Mouse (Mus musculus) layer of hippocampus, adult 9-10 months (tissue): Measurements from ENCODE around the gene Mdc1.

Source experiments
- DNase-seq: peaks from one replicate; pipeline ENCODE4 v3.0.0; 2022; ENCODE audit warnings: low spot score

Mdc1 gene

DNA sequence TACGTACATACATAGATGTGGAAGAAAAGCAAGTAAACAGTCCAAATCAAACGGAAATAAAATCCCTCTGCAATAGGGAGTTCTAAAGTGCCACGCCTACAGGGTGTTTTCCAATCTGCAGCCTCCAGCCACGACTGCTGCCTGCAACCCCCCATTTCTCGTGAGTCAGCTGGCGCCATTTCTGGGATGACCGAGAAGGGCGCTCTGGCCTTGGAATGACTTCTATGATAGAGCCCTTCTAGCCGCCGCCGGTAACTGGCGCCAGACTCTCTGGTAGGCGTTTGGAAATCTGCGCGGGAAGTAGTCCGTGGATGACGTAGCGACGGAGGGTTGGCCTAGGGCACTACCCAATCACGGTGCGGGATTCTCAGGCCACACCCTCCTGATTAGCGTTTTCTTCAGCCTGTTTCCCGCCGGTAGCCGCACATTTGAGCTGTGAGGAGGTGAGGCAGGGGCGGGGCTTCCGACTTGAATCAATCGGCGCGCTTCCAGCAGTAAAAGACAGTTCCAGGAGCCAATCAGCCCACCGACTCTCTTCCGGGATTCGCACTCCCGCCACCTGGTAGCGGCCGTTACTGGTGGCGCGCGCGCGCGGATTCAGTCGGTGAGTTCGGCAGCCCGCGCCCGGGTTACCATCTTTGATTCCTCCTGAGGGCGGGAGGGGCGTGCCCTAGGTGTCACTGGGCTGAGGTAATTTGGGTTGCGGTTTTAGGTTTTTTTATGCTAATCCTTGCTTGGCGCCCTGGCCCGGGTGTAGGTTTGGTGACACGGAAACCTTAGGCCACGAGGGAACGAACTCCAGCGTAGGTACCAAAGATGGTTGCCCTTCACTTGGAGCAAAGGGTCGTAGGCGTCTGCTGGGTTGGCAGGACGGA is at the start of gene Mdc1:
Gene Mdc1, plus strand, starts transcription at position 440 of the 875 bp plus-strand sequence.
- DNase-seq: peak; percentile 99

DNA sequence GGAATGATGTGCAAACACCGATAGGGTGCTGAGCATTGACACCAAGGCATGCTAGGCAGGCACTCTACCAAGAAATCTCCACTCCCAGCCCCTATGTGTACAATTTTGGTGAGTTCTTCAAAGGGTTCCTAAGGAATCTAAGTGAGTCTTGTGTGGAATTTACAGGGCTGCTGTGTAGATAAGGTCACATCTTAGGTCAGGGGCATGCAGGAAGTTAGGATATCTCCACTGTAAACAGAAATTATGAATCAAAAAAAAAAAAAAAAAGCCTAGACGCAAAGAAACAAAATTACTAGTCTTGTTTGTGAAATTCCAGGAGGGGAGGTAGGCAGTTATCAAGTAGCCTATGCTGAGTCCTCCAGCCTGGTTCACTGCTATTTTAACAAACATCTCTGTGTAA is 48.5 kb upstream of the Mdc1 start:
- no peak for DNase-seq

DNA sequence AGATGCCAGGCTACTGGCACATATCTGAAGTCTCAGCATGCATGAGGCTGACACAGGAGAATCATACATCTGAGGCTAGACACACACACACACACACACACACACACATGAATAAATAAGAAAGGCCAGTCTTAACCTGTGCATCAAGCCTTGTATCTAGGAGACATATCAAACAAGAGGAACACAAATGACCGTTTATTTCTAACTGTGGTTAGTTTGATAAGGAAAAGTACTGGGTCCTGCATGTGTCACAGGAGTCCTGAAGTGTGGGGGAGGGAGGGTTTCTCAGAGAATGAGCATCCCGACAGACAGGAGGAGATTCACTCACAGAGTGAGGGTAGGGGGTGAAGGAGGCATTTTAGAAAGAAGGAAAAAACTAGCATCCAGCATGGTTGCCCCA is 46.2 kb upstream of the Mdc1 start:
- no peak for DNase-seq

DNA sequence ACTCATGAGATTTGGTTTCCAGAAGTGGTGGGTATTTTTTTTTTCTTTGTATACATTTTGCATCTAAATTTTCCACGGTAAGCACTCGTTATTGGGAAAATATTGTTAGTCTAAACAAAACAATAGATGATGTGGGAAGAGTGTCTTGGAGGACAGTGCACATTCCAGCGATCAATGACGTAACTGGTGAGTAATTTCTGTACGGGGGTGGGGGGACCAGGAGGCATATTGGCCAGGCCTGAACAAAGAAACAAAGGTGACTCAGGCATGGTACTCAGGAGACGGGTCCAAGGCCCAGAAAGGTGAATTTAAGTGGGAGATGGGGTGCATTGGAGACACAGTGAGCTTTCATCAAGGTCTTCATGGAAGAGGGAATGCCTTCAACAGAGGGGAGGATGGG is 45.7 kb upstream of the Mdc1 start:
- no peak for DNase-seq

DNA sequence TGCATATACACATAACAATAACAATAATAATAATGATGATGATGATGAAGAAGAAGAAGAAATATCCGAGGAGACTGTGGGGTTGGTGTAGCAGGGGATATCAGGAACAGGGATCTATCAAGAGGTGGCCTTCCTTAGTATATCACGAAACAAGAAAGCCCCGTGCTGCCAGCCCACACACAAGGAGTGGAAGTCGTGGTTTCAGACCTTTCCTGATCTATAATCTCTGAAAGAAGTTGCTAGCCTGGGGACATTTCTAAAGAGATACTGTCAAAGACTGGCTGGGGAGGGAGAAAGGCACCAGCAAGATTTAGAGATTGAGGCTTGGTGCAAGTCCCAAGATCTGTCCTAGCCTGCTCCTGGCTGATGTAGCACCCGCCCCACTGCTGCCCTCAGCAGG is 44.5 kb upstream of the Mdc1 start:
- no peak for DNase-seq

DNA sequence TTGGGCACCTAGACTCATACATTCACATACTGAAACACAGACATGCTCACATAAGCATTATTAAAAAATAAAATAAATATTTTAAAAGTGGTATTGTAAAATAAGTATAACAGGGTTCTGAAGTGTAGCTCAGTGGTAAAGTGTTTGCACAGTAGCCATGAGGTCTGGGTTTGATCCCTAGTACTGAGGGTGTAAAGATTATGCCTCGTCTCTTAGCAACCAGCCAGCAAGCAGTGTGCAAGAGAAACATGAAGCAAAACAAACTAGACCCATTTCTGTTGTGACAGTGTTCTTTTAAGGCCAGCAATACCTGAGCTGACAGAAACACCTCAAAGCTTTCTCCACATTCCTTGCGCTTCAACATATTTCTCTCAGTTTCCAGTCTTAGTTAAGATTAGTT is 40.4 kb upstream of the Mdc1 start:
- no peak for DNase-seq

DNA sequence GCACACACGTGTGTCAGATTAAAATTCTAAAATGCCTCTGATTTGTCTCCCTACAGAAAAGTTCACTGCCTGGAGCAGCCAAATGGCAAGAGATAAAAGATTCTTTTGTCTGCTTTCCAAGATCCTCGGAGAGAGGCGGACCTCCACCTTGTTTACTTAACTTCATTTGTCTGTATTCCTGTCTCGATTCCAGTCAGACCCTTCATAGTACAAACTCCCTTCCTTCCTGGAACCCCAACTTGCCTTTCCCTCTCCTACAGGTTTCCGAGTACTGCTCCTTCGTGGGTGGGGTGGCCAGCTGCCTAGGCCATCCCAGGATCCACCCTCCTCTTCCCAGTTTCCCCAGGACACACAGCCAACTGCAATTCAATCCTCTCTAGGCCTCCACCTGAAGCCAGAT is 38.3 kb upstream of the Mdc1 start:
- DNase-seq: no peak

DNA sequence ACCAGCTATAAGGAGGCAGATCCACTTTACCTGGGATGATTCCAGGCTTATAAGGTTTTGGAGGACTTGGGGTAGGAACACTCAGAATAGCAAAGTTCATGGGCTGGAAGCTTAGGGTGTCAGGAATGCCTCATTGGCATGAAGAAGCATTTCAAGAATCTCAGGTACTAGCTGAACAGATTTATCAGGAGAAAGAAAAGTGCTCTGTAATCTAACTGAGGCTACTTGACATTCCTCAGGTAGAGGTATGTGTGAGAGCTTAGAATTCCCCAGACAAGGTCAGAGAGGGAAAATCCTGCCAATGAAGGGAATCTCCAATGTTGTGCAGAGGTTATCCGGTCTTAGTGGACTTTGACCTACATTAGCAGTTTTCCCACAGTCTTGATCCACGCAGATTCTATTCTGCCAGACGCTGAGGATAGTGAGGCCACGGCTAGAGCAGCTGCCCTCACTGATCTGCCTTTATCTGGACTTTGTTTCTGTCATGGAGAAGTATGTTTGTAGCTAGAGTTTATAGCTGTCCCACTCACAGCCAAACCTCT is 37.4 kb upstream of the Mdc1 start:
- DNase-seq: no peak

DNA sequence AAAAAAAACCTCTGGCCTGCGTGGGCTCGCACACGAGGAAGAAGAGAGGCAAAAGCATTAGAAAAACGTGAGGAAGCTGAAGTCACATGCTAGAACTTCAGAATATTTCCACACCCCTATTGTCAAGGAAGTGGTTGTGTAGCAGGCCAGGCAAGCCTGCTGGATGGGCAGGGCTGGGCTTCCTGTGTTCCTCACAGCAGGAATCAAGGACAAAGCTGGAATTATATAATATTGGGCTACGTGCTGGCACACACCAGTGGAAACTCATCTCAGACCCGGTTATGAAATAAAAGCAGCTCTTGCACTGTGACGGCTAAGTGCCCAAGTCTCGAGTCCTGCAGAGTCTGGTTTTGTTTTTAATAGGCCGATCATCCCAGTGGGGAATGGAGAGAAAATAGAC is 33.2 kb upstream of the Mdc1 start:
- DNase-seq: no peak

DNA sequence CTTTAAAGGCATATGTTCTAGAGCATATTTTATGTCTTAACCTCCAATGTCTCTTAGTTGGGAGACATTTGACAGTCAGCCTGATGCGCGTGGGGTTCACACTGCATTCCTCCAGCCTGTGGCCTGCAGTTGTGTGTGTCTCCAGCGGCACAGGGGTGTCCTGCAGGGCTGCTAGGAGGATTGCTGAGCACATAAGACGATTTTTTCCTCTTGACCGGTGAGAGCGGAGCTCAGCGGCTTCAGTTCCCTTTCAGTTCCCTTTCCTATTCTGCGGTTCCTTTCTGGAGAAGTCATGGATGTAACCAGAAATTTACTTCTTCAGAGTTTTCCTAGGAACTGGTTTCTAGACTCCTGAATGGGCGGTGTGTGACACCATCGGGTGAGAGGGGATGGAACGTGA is 31.9 kb upstream of the Mdc1 start:
- DNase-seq: no peak

DNA sequence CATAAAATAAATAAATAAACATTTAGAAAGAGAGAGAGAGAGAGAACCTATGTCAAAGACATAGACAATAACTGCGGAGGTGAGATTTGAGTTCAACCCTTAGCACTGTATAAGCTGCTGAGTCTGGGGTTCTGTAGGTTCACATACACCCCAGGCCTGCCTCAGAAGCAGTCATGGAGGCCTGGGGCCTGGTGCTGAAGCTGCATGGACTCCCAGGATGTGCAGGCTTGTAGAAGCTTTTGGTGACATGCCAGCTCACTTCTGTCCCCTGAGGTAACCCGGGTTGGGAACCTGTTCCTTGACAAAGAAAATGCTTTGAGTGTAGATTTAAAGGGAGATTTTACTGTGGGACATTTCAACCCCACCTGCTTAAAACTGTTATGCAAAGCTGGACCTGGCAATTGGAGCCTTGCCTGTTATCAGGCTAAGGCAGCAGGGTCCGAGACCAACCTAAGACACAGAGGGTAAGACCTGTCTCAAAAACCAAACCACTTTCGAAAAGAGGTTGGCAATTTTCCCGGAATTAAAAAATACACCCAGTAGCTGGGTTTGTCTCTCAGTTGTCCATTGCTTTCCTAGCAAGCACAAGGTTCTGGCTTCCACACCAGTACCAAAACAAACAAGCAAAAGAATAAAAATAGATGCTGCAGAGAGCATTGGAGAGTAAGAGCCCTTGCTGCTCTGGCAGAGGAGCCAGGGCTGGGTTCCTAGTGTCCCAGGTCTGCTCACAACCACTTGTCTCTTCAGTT is 30.2 kb upstream of the Mdc1 start:
- DNase-seq: no peak

DNA sequence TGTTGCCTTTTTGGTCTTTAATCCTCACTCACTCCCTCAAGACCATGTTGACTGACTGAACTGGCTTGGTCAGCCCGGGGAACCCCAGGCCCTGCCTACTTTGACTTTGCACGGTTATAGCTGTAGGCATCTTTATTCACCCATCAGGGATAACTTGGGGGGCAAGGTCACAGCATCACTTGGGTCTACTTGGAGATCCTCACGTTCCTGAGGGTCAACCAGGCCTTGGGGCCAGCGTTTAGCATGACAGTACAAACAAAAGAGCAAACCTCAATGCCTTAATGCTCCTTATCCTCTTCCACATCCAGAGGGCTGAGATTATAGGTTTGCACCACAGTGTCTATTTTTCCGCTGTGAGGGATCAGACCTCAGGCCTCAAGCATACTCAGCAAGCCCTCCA is 29.0 kb upstream of the Mdc1 start:
- DNase-seq: no peak

DNA sequence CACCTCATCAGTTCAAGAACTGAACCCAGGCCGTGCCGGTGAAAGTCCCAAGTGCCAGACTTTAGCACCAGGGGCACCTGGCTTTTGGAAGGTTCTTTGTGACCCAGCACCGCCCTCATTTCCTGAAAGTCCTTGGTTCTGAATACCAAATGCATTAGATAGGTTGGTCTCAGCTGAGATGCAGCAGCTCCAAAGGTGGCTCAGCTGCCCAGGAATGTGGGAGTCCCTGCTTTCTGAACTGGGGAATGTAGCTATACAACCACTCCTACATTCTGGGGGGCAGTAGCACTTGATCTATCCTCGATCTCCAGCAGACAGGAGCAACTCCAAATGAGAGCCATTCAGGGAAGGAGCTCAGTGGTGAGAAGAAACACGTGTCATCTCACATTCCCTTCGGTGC is 28.6 kb upstream of the Mdc1 start:
- DNase-seq: no peak

DNA sequence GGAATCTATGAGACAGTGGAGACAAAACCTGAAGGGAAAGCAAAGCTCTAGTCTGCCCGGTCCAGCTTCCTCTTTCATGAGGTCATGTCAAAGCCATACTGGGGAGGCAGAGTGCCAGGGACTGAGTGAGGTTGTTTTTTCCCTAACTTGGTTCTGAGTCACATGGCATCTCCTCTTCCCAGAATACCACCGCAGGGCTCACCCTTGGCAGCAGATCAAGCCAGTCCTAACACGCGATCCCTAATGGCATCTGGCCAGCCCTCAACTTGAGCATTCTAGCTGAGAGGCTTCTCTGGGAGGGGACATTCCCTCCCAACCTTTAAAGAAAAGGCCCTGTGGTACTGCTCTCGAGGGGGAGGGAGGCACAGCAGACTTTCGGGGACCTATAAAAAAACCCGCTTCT is 28.1 kb upstream of the Mdc1 start:
- DNase-seq: no peak

DNA sequence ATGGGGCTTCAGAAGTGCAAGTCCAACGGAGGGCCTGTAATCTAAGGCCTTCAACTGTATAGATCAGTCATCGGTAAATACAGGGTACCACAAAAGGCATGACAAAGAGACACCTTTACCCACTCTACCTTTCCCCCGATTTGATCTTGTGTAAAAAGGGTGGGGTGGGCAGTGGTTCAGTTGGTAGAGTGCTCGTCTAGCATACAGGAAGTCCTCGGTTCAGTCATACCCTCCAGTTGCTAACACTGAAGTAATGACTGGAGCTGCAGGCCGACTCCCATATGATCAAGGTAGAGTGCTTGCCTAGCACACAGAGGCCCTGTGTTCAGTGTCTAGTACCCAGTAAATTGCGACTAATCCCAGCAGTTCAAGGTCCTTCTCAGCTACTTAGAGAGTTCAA is 27.7 kb upstream of the Mdc1 start:
- no peak for DNase-seq

DNA sequence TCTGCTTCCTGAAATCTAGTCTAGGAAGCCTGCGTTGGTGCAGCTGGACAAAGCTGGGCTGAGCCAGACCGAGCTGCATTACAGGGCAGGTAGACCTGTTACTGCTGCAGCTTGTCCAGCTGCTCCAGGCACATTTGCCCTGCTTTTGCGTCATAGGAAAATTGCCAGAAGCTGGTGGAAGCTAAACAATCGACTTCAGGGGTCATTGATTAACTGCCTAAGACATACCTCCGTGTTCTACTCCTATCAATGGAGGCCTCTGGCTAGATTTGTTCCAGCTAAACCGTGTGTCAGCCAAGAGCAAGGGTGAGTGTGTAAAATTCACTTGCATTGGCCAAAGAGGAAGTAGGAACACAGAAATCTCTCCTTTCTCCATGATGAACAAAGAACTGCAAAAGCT is 26.6 kb upstream of the Mdc1 start:
- no peak for DNase-seq

DNA sequence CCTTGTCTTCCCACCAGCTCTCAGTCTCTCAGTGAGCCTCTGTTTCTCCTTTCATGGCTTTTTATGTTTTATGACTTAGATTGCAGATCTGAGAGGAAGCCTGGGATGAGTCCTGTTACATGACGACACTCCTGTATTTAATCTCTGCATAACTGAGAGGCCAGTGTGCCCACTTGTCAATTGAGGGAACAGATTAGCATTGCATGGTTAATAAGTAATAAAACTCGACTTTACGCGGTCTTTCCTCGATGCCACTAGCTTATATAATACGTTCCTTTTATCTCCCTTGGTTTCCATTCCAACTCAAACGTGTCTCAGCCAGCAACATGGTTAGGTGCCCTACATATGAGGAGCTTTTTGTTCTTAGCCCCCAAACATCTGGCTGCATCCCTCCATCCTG is 25.5 kb upstream of the Mdc1 start:
- no peak for DNase-seq

DNA sequence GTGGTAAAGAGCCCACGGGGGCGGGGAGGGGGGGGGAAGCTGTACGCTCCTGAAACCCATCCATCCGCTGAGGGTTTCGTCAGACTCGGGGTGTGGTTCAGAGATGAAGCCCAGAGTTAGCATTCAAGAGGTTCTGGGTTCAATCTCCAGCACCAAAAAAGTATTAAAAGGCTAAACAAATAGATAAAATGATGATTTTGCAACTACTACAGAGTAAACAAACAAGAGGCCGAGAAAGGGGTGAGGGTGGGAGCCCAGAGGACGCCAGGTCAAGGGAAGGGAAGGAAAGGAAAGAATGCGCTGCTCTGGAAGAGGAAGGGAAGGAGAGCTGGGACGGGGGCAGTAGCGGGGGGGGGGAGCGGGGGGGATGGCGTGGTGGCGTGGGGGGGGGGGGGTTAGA is 24.6 kb upstream of the Mdc1 start:
- DNase-seq: no peak

DNA sequence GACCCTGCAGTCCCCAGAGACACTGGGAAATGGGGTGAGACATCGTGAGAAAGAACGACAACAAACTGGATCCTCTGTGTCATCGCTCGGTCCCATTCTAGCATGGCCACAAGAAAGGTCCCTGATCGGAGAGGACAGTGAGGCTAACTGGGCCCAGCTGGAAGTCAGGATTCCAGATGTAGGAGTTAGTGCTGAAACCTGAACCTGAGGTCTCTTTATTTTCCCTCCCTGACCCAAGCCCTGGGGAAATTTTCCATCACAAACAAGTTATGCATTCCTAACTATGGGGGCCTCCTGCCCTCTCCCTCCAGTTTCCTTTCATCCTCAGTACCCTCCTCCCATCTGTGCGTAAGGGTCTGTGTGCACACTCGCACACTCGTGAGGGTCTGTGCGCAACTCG is 24.1 kb upstream of the Mdc1 start:
- no peak for DNase-seq

DNA sequence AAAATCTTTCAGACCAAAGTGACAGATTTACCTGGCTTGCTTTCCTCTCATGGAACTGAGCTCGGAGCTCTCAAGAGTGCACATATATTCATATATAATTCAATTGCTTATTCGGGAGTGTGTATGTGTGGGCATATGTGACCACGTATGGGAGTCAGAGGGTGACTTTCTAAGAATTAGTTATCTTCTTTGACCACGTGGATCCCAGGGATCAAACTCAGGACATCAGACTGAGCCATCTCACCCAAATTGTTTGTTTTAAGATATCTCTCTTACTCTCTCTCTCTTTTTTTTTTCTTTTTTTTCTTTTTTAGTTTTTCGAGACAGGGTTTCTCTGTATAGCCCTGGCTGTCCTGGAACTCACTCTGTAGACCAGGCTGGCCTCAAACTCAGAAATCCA is 21.2 kb upstream of the Mdc1 start:
- no peak for DNase-seq

DNA sequence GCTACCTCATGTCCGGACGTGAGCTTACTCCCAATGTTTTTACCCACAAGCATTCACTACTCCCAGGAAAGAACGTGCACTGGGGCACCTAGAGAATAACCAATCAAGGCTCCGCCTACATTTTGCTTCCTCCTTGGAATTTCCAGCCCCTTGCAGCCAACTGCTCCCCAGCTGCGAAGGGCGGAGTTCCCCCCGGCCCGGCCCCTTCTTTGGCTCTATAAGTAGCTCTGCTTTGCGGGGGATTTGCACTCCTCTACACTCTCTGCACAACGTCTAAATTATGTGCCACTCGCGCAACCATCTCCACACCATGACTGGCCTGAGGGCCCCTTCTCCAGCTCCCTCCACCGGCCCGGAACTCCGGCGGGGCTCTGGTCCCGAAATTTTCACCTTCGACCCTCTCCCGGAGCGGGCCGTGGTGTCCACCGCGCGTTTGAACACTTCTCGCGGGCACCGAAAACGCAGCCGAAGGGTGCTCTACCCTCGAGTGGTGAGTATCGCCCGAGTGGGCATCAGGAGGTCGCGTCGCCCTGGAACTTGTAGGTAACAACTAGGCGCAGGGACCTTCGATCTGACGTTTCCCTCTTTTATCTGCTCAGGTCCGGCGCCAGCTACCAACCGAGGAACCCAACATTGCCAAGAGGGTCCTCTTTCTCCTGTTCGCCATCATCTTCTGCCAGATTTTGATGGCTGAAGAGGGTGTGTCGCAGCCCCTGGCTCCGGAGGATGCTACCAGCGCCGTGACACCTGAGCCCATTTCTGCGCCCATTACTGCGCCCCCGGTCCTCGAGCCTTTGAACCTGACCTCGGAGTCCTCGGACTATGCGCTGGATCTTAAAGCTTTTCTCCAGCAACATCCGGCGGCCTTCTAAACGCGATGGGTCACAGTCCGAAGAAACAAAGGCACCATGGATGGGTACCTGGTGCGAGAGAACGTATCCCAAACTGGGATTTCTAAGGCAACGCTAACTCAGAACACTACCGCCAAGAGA is 19.6 kb upstream of the Mdc1 start, which contains the start of gene Ier3:
Gene Ier3, plus strand, starts transcription at position 246 of the 992 bp plus-strand sequence.
- DNase-seq: no peak

DNA sequence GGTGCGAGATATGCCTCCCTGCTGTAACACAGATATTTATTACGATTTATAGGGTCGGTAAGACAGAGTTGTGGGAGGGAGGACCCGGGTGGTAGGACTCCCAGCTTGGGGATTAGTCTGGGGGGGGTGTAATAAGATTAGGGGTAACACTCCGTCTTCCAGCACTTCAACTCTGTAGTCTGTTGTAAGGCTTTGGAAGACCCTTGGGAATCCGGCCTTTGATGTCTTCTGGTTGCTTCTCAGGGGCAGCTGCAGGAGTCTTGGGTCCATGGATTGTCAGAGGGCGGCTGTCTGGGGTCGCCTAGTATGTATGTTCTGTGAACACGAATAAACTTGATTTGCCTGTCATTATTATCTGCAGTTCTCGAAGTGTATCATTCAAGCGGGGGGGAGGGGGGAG is 18.8 kb upstream of the Mdc1 start:
- DNase-seq: no peak
